ENCODE assay signal across 24 mouse cellular contexts in the genomic region with DNA sequence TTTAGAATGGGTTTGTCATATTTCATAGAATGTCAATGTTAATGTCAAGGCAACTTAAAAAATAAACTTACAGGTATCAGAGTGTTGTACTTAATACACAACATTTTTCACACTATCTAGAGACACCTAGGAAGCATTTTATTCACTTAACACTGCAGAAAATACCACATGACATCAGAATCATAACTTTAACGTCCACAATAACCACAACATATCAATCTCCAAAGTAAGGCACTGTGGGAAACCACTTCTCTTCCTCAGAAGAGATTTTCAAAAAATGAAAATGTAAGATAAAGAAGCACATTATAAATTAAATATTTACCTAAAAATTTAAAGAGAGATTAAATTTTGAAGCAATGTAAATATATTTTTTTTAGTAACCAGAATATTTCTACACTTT.
DNase-seq lines count a peak whose midpoint lies in the region; ATAC-seq and TF ChIP-seq lines count a peak whose summit lies in the region.
"Had no signal": no experiment of that assay in that cellular context is flagged by ENCODE, and none has a peak within 500 bp of the region (broad histone marks: within the 10 kb centered on the region; RNA-seq: fewer than 3 reads in every experiment).

No protein-coding gene starts in this region.

- peak in 1 of 2 experiments; percentile 39; a peak in 1 of 4 replicates for TF ChIP-seq EP300 in MEL (IDR thresholded peaks at IDR 0.05; ENCODE audit: low read depth in 1 of 2, low read length in 2 of 2)

- H3K79me2 ChIP-seq in MEL (ENCODE audit: control insufficient read depth, insufficient read depth, low read length, poor library complexity), result no peaks in the 10 kb centered on the region

- intact Hi-C loops in heart, postnatal 10 days (cut with DNase I), result no loop called here

- H3K4me2 ChIP-seq in kidney, embryonic 15.5 days, result no peak overlapping the region
- H3K4me2 ChIP-seq in midbrain, embryonic 16.5 days (ENCODE audit: low read length), result no peak overlapping the region

- TF ChIP-seq CTCF in MEL (IDR thresholded peaks at IDR 0.05 in 2 of 3, conservative IDR thresholded peaks at IDR 0.05 in 1 of 3; ENCODE audit: control insufficient read depth in 1 of 3, insufficient read depth in 1 of 3, low read depth in 2 of 3, low read length in 3 of 3, poor library complexity in 1 of 3, severe bottlenecking in 1 of 3), result no peak

- H3K27ac ChIP-seq in MEL (ENCODE audit: control insufficient read depth, low read depth, low read length), result no peak overlapping the region
- H3K27ac ChIP-seq in kidney, embryonic 15.5 days, result no peak overlapping the region
- H3K27ac ChIP-seq in midbrain, embryonic 16.5 days (ENCODE audit: low read length), result no peak overlapping the region

- H3K27me3 ChIP-seq in MEL (ENCODE audit: control insufficient read depth in 1 of 2, insufficient read depth in 2 of 2, low read length in 2 of 2), result no peaks in the 10 kb centered on the region
- no peaks in the 10 kb centered on the region for H3K27me3 ChIP-seq in kidney, embryonic 15.5 days
- no peaks in the 10 kb centered on the region for H3K27me3 ChIP-seq in midbrain, embryonic 16.5 days (ENCODE audit: control insufficient read depth, insufficient read depth, low read depth, low read length)
- H3K27me3 ChIP-seq: CH12.LX, Patski had no signal

- TF ChIP-seq RAD21 in MEL (IDR thresholded peaks at IDR 0.05; ENCODE audit: low read depth, low read length), result no peak

- peak; percentile 52; the same call in 1 of the 2 replicates for ATAC-seq in common myeloid progenitor, adult 5-6 weeks (replicated peaks; ENCODE audit: low read depth, poor library complexity, severe bottlenecking)
- peak; percentile 56 to 62 for ATAC-seq in hematopoietic stem cell, adult 5-6 weeks (replicated peaks in 1 of 2; ENCODE audit: insufficient read depth in 1 of 2, low FRiP score in 2 of 2, low TSS enrichment in 1 of 2, low read depth in 1 of 2, poor library complexity in 2 of 2, severe bottlenecking in 2 of 2)
- no peak for ATAC-seq in kidney, embryonic 15.5 days (replicated peaks; ENCODE audit: low FRiP score)
- ATAC-seq in midbrain, embryonic 16.5 days, result no peak
- ATAC-seq: activated CD4-positive, CD25-positive, alpha-beta regulatory T cell, adult 4 months; CD4-positive, CD25-positive, alpha-beta regulatory T cell, adult 4 months; Patski had no signal

- H3K4me1 ChIP-seq in MEL (ENCODE audit: control insufficient read depth in 1 of 2, insufficient read depth in 2 of 2, low read length in 2 of 2), result no peaks in the 10 kb centered on the region
- no peaks in the 10 kb centered on the region for H3K4me1 ChIP-seq in kidney, embryonic 15.5 days
- no peaks in the 10 kb centered on the region for H3K4me1 ChIP-seq in midbrain, embryonic 16.5 days (ENCODE audit: control insufficient read depth, insufficient read depth, low read length)

- no peaks in the 10 kb centered on the region for H3K9me3 ChIP-seq in MEL (replicated peaks; ENCODE audit: insufficient read depth, low read length)
- no peaks in the 10 kb centered on the region for H3K9me3 ChIP-seq in kidney, embryonic 15.5 days (replicated peaks)
- no peaks in the 10 kb centered on the region for H3K9me3 ChIP-seq in midbrain, embryonic 16.5 days (replicated peaks; ENCODE audit: control insufficient read depth, low read length, poor library complexity, severe bottlenecking)
- H3K9me3 ChIP-seq: G1E had no signal

- no peak overlapping the region for H3K4me3 ChIP-seq in MEL (ENCODE audit: control insufficient read depth in 1 of 2, insufficient read depth in 1 of 2, low read depth in 2 of 2, low read length in 2 of 2)
- no peak overlapping the region for H3K4me3 ChIP-seq in kidney, embryonic 15.5 days (replicated peaks)
- H3K4me3 ChIP-seq in midbrain, embryonic 16.5 days (ENCODE audit: low read depth, low read length), result no peak overlapping the region

- DNase-seq in 416B (ENCODE audit: low read depth) (peak; percentile 63), MEL (ENCODE audit: low read depth, low spot score) (no peak)
- no peak for DNase-seq in heart, adult 9 months (ENCODE audit: low spot score in 2 of 2)
- DNase-seq in heart, postnatal 10 days, result no peak
- DNase-seq: adrenal gland, adult 2 months; adrenal gland, adult 8-10 months; adrenal gland, postnatal 10 days; adrenal gland, postnatal 14 days; adrenal gland, postnatal 25 days; adrenal gland, postnatal 36 days; B cell, adult 2 months; cerebellum, adult 11 months; cerebellum, adult 11-12 months; cerebellum, adult 18-20 months; cerebellum, adult 2 months had no signal

- TF ChIP-seq POLR2A in MEL (IDR thresholded peaks at IDR 0.05; ENCODE audit: control insufficient read depth in 1 of 2, insufficient read depth in 1 of 2, low read depth in 1 of 2, low read length in 2 of 2, poor library complexity in 1 of 2), result no peak

- H3K36me3 ChIP-seq in MEL (ENCODE audit: control insufficient read depth in 1 of 2, insufficient read depth in 2 of 2, low read length in 2 of 2), result no peaks in the 10 kb centered on the region
- no peaks in the 10 kb centered on the region for H3K36me3 ChIP-seq in kidney, embryonic 15.5 days
- no peaks in the 10 kb centered on the region for H3K36me3 ChIP-seq in midbrain, embryonic 16.5 days (ENCODE audit: control insufficient read depth, insufficient read depth, low read length)
- H3K36me3 ChIP-seq: G1E had no signal

- H3K9ac ChIP-seq in MEL (ENCODE audit: control insufficient read depth, low read depth, low read length, poor library complexity, severe bottlenecking), result no peak overlapping the region
- H3K9ac ChIP-seq in kidney, embryonic 15.5 days, result no peak overlapping the region
- H3K9ac ChIP-seq in midbrain, embryonic 16.5 days (ENCODE audit: low read depth, low read length), result no peak overlapping the region

- 68% methylated on average over 1 of the region's 1 CpGs for WGBS in kidney, embryonic 15.5 days
- 82% methylated on average over 1 of the region's 1 CpGs for WGBS in midbrain, embryonic 16.5 days

TF ChIP-seq in MEL, 35 proteins besides CTCF, POLR2A, EP300 and RAD21:
- TF ChIP-seq RCOR1 (IDR thresholded peaks at IDR 0.05; ENCODE audit: low read depth, low read length) (peak; percentile 53; the same call in 1 of the 2 replicates), TAL1 (IDR thresholded peaks at IDR 0.05; ENCODE audit: low read length) (no peak), SMC3 (IDR thresholded peaks at IDR 0.05; ENCODE audit: low read depth, low read length) (no peak)

Comparison
In these comparisons a context has a peak if more than half of its experiments do, and no peak if none do; other contexts are left out.
1. ATAC-seq: peak in common myeloid progenitor, adult 5-6 weeks (single experiment) and hematopoietic stem cell, adult 5-6 weeks (2 of 2); none in kidney, embryonic 15.5 days (single experiment) and midbrain, embryonic 16.5 days (single experiment).